In genomic region chr17:74489024-74489900, GRCm38 (mm10) we compare ENCODE assay signal across 7 mouse cellular contexts. TPM values are rescaled to one million over a fixed set of nuclear protein-coding genes. Genes with fewer than 3 reads are reported as not detected.
DNase-seq lines count a peak whose midpoint lies in the region; ATAC-seq lines count a peak whose summit lies in the region.

TSS of gene Yipf4 (plus strand) at chr17:74489493.

- H3K9me3 ChIP-seq in embryonic facial prominence, embryonic 12.5 days, result no peaks in the 10 kb centered on the region
- no peaks in the 10 kb centered on the region for H3K9me3 ChIP-seq in limb, embryonic 11.5 days (ENCODE audit: control insufficient read depth, low read length)
- H3K9me3 ChIP-seq in midbrain, embryonic 14.5 days (ENCODE audit: control insufficient read depth, low read length), result no peaks in the 10 kb centered on the region

- peak within 1 kb of the TSS; percentile 78 for H3K4me3 ChIP-seq in embryonic facial prominence, embryonic 12.5 days
- peak within 1 kb of the TSS; percentile 95 for H3K4me3 ChIP-seq in limb, embryonic 11.5 days (ENCODE audit: low read depth, low read length)
- H3K4me3 ChIP-seq in midbrain, embryonic 14.5 days (replicated peaks; ENCODE audit: low read depth, low read length), result peak within 1 kb of the TSS; percentile 99

- H3K27me3 ChIP-seq in embryonic facial prominence, embryonic 12.5 days, result no peaks in the 10 kb centered on the region
- no peaks in the 10 kb centered on the region for H3K27me3 ChIP-seq in limb, embryonic 11.5 days (ENCODE audit: control insufficient read depth, insufficient read depth, low read length)
- no peaks in the 10 kb centered on the region for H3K27me3 ChIP-seq in midbrain, embryonic 14.5 days (ENCODE audit: control insufficient read depth, insufficient read depth, low read length)

- peak within 1 kb of the TSS; percentile 81 for H3K9ac ChIP-seq in embryonic facial prominence, embryonic 12.5 days
- H3K9ac ChIP-seq in limb, embryonic 11.5 days (ENCODE audit: low read length), result peak within 1 kb of the TSS; percentile 87
- peak within 1 kb of the TSS; percentile 96 for H3K9ac ChIP-seq in midbrain, embryonic 14.5 days (replicated peaks; ENCODE audit: low read length)

- peak; percentile 98 for ATAC-seq in embryonic facial prominence, embryonic 12.5 days (ENCODE audit: insufficient number of reproducible peaks, insufficient read depth, low FRiP score, low TSS enrichment)
- peak; percentile 99 for ATAC-seq in limb, embryonic 11.5 days (ENCODE audit: insufficient number of reproducible peaks, low FRiP score, low TSS enrichment, low read depth)
- peak; percentile 100 for ATAC-seq in midbrain, embryonic 14.5 days (ENCODE audit: low FRiP score, low TSS enrichment)

- H3K27ac ChIP-seq in embryonic facial prominence, embryonic 12.5 days, result peak within 1 kb of the TSS; percentile 72
- H3K27ac ChIP-seq in limb, embryonic 11.5 days (replicated peaks; ENCODE audit: low read depth, low read length), result no peak within 1 kb of the TSS; the same call in 1 of the 2 replicates
- peak within 1 kb of the TSS; percentile 74 for H3K27ac ChIP-seq in midbrain, embryonic 14.5 days (replicated peaks; ENCODE audit: low read depth, low read length)

- WGBS in embryonic facial prominence, embryonic 12.5 days, result 4% methylated on average over 58 of the region's 58 CpGs
- 6% methylated on average over 50 of the region's 58 CpGs for WGBS in limb, embryonic 11.5 days
- 4% methylated on average over 58 of the region's 58 CpGs for WGBS in midbrain, embryonic 14.5 days

- DNase-seq in adrenal gland, postnatal 25 days, result peak; percentile 94
- peak; percentile 100 for DNase-seq in heart, adult 11 months
- DNase-seq in kidney, adult 18-20 months, result peak; percentile 99
- peak; percentile 96 for DNase-seq in limb, embryonic 11.5 days (ENCODE audit: low spot score)
- peak; percentile 98 for DNase-seq in midbrain, embryonic 14.5 days
- DNase-seq in spleen, adult 18-20 months, result peak; percentile 91 to 95

- peaks cover 16% of the 10 kb centered on the region for H3K36me3 ChIP-seq in embryonic facial prominence, embryonic 12.5 days
- peaks cover 3% of the 10 kb centered on the region for H3K36me3 ChIP-seq in limb, embryonic 11.5 days (ENCODE audit: control insufficient read depth, insufficient read depth, low read length)
- peaks cover 20% of the 10 kb centered on the region for H3K36me3 ChIP-seq in midbrain, embryonic 14.5 days (ENCODE audit: control insufficient read depth, insufficient read depth, low read length)

- no peaks in the 10 kb centered on the region; the same call in 1 of the 2 replicates for H3K4me1 ChIP-seq in embryonic facial prominence, embryonic 12.5 days
- no peaks in the 10 kb centered on the region for H3K4me1 ChIP-seq in limb, embryonic 11.5 days (ENCODE audit: control insufficient read depth, insufficient read depth, low read length)
- peaks cover 10% of the 10 kb centered on the region; the same call in 1 of the 2 replicates for H3K4me1 ChIP-seq in midbrain, embryonic 14.5 days (ENCODE audit: control insufficient read depth, insufficient read depth, low read length)

- H3K4me2 ChIP-seq in embryonic facial prominence, embryonic 12.5 days (replicated peaks), result peak within 1 kb of the TSS; percentile 59
- H3K4me2 ChIP-seq in limb, embryonic 11.5 days (ENCODE audit: low read depth, severe bottlenecking), result peak within 1 kb of the TSS; percentile 44
- peak within 1 kb of the TSS; percentile 71 for H3K4me2 ChIP-seq in midbrain, embryonic 14.5 days (ENCODE audit: low read length)

RNA-seq across cellular contexts. Expression of gene Yipf4, which starts in this region (rescaled TPM):
- 95.6 and 128 TPM in 2 replicates for total RNA-seq in adrenal gland, postnatal 25 days (2021)
- 51.0 and 56.1 TPM in 2 replicates for polyA plus RNA-seq in embryonic facial prominence, embryonic 12.5 days (2016; fragmentation: Nextera tagmentation; extraction: Ambion mirVana)
- polyA plus RNA-seq in limb, embryonic 11.5 days (2014; fragmentation: Nextera tagmentation; extraction: Ambion mirVana), result 45.1 and 52.0 TPM in 2 replicates
- polyA plus RNA-seq in midbrain, embryonic 14.5 days (2014; fragmentation: Nextera tagmentation; extraction: Ambion mirVana), result 57.8 and 65.4 TPM in 2 replicates
